Mouse (Mus musculus): Measurements from ENCODE around the gene Manba. TPM values are rescaled to one million over a fixed set of nuclear protein-coding genes. Genes with fewer than 3 reads are reported as not detected.
A peak's percentile ranks its signal among the peaks of the same experiment; 100 is the strongest.

The Manba gene
- total and polyA plus RNA-seq, 2 experiments from 2014 or later = 7.0 to 10.7 TPM

DNA sequence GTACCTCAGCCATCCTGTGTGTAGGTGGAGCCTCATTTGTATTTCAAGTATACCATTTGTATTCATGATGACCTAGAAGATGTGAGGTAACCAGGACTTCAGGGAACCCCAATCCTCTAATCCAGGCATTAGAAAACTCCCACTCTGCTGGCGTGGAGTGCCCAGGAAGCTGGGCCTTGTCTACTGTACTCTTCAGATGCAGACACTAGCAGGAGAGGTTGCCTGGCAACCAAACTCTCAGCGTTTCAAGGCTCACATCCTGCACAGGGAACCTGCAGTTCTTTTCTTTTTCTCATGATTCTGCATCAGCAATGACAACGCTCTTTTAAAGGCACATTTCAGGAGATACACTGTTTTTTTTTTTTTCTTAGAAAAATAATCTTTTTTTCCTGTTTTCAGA is 124.8 kb downstream of the Manba start:
- WGBS = 21% methylated on average over 3 of the region's 3 CpGs
- ATAC-seq (peak; percentile 88), DNase-seq (ENCODE audit: low spot score) (peak; percentile 73)
- no peaks in the 10 kb centered on the region for H3K9me3 ChIP-seq (ENCODE audit: low read length)
- H3K36me3 ChIP-seq (ENCODE audit: insufficient read depth, low read length) = peaks cover 27% of the 10 kb centered on the region
- peak overlapping the region; percentile 78 for H3K27ac ChIP-seq
- H3K9ac ChIP-seq (replicated peaks; ENCODE audit: low read length) = no peak overlapping the region
- no peaks in the 10 kb centered on the region for H3K4me1 ChIP-seq (ENCODE audit: insufficient read depth, low read length)
- H3K4me3 ChIP-seq (ENCODE audit: low read length) = no peak overlapping the region
- no peak for TF ChIP-seq CTCF (IDR thresholded peaks at IDR 0.05; ENCODE audit: low read depth)
- H3K27me3 ChIP-seq (ENCODE audit: insufficient read depth, low read length) = no peaks in the 10 kb centered on the region
- no peak overlapping the region for H3K4me2 ChIP-seq (ENCODE audit: low read depth, low read length)

DNA sequence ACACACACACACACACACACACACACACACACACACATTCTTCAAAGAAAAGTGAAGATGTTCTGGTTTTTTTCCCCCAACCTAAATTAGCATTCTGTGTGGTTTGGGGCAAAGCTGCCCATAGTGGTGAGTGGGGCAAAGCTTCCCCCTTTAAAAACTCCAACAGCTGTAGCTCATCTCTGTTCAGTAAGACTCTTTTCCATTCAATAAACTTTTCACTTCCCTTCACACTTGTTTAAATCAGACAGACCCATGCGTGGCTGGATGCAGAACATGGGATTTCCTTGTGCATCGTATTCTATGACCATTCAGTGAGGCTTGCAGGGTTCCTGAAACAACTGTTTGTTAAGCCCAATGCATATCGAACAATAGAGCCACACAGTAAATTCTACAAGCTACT is 129.0 kb downstream of the Manba start:
- DNase-seq (ENCODE audit: low spot score) (no peak), ATAC-seq (no peak)
- no peak overlapping the region for H3K27ac ChIP-seq
- no peak overlapping the region for H3K4me2 ChIP-seq (ENCODE audit: low read depth, low read length)
- peaks cover 39% of the 10 kb centered on the region for H3K36me3 ChIP-seq (ENCODE audit: insufficient read depth, low read length)
- H3K4me1 ChIP-seq (ENCODE audit: insufficient read depth, low read length) = no peaks in the 10 kb centered on the region
- 77% methylated on average over 3 of the region's 3 CpGs for WGBS
- H3K9ac ChIP-seq (replicated peaks; ENCODE audit: low read length) = no peak overlapping the region
- H3K27me3 ChIP-seq (ENCODE audit: insufficient read depth, low read length) = no peaks in the 10 kb centered on the region
- no peak for TF ChIP-seq CTCF (IDR thresholded peaks at IDR 0.05; ENCODE audit: low read depth)
- H3K9me3 ChIP-seq (ENCODE audit: low read length) = no peaks in the 10 kb centered on the region
- H3K4me3 ChIP-seq (ENCODE audit: low read length) = no peak overlapping the region

DNA sequence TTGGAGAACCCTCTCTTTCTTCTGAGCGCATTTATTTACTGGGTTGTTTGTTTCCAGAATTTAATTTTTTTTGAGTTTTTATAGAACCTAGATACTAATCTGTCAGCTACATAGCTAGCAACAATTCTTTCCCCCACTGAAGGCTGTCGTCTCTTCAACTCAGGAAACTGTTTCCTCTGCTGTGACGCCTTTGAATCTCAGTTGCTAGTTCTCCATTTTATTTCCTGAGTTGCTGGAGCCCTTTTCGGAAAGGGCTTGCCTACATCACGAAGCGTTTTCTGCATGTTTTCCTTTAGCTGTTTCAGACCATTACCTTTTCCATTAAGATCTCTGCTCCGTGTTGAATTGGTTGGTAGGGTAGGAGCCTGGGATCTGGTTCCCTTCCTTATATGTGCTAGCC is 131.3 kb downstream of the Manba start:
- 89% methylated on average over 7 of the region's 7 CpGs for WGBS
- H3K9me3 ChIP-seq (ENCODE audit: low read length) = no peaks in the 10 kb centered on the region
- peaks cover 36% of the 10 kb centered on the region for H3K36me3 ChIP-seq (ENCODE audit: insufficient read depth, low read length)
- DNase-seq (ENCODE audit: low spot score) = no peak
- no peaks in the 10 kb centered on the region for H3K4me1 ChIP-seq (ENCODE audit: insufficient read depth, low read length)
- no peaks in the 10 kb centered on the region for H3K27me3 ChIP-seq (ENCODE audit: insufficient read depth, low read length)
- no peak for ATAC-seq
- H3K9ac ChIP-seq (replicated peaks; ENCODE audit: low read length) = no peak overlapping the region
- TF ChIP-seq CTCF (IDR thresholded peaks at IDR 0.05; ENCODE audit: low read depth) = no peak
- H3K4me2 ChIP-seq (ENCODE audit: low read depth, low read length) = no peak overlapping the region
- no peak overlapping the region for H3K27ac ChIP-seq
- no peak overlapping the region for H3K4me3 ChIP-seq (ENCODE audit: low read length)

Other genes with a start within 250 kb of the Manba start
- 3.1 and 4.0 TPM in 2 replicates for gene Bdh2, start 204.4 kb upstream of the Manba start, total RNA-seq (2014; rRNA removed)
- 7.2 and 8.3 TPM in 2 replicates for gene Bdh2, start 204.4 kb upstream of the Manba start, polyA plus RNA-seq (2015; fragmentation: Nextera tagmentation; extraction: Ambion mirVana)
- gene Slc9b2, start 177.9 kb upstream of the Manba start, total RNA-seq (2014; rRNA removed) = 0.50 and 3.0 TPM in 2 replicates
- 1.9 and 2.3 TPM in 2 replicates for gene Slc9b2, start 177.9 kb upstream of the Manba start, polyA plus RNA-seq (2015; fragmentation: Nextera tagmentation; extraction: Ambion mirVana)
- not detected in 2 replicates for gene Slc9b1, start 137.6 kb upstream of the Manba start, total RNA-seq (2014; rRNA removed)
- gene Slc9b1, start 137.6 kb upstream of the Manba start, polyA plus RNA-seq (2015; fragmentation: Nextera tagmentation; extraction: Ambion mirVana) = 0.33 TPM in 1 of 2 replicates, not detected in the other
- 21.2 and 21.7 TPM in 2 replicates for gene Cisd2, start 61.7 kb upstream of the Manba start, total RNA-seq (2014; rRNA removed)
- gene Cisd2, start 61.7 kb upstream of the Manba start, polyA plus RNA-seq (2015; fragmentation: Nextera tagmentation; extraction: Ambion mirVana) = 46.2 and 46.4 TPM in 2 replicates
- 581 and 632 TPM in 2 replicates for gene Ube2d3, start 47.5 kb upstream of the Manba start, total RNA-seq (2014; rRNA removed)
- 321 and 336 TPM in 2 replicates for gene Ube2d3, start 47.5 kb upstream of the Manba start, polyA plus RNA-seq (2015; fragmentation: Nextera tagmentation; extraction: Ambion mirVana)
- gene Nfkb1, start 205.9 kb downstream of the Manba start, total RNA-seq (2014; rRNA removed) = 21.9 and 40.1 TPM in 2 replicates
- gene Nfkb1, start 205.9 kb downstream of the Manba start, polyA plus RNA-seq (2015; fragmentation: Nextera tagmentation; extraction: Ambion mirVana) = 5.0 and 5.1 TPM in 2 replicates